Mouse (Mus musculus) embryo, embryonic 11 days (tissue): Measurements from ENCODE around the gene Aloxe3.

Experiments
- DNase-seq: peaks from one replicate; pipeline ENCODE4 v3.0.0-alpha.2; 2015

The Aloxe3 gene

GRCm38 (mm10) chr11:69125041-69125851, 450 bp upstream of the Aloxe3 start:
- DNase-seq = peak; percentile 90

- peak; percentile 35 for DNase-seq
These were observed 416 bp downstream of the Aloxe3 start for GRCm38 (mm10) chr11:69125919-69126705.

- DNase-seq = no peak
These were observed 1.0 kb downstream of the Aloxe3 start for GRCm38 (mm10) chr11:69126706-69127095.

- DNase-seq = no peak
These were observed 2.9 kb downstream of the Aloxe3 start for GRCm38 (mm10) chr11:69128426-69129122.

DNA sequence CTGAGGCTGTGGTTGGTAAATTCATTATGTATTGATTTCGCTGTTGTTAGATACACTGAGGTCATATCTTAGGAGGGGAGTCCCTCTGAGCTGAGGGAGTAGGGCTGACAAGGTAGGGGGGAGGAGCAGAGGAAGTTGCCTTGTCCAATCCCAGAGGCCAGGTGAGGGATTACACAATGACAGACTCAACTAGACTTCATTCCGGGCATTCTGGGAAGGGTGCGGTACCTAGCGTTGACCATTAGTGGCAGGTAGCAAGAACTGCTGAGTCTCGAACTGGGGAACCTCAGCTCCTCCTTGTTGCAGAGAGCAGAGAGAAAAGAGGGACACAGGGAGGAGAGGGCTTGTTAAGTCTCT, 7.8 kb downstream of the Aloxe3 start:
- DNase-seq = no peak

DNA sequence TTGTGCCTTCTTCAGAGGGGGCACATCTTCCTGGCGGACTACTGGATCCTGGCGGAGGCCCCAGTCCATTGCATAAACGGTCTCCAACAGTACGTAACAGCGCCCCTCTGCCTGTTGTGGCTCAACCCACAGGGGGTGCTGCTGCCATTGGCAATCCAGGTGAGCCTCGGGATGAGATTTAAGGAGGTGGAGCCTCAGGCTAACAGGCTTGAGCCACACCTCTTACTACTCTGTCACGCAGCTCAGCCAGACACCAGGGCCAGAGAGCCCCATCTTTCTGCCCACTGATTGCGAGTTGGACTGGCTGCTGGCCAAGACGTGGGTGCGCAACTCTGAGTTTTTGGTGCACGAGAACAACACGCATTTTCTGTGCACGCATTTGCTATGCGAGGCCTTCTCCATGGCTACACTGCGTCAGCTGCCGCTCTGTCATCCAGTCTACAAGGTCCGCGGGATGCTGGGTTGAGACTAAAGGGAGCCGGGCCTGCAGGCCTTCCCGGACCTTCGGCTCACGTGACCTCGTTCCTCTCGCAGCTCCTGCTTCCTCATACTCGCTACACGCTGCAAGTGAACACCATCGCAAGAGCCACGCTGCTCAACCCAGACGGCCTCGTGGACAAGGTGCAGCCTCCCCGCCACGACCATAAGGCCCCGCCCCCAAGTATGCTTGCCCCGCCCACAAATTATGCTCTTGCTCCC, 8.4 kb downstream of the Aloxe3 start:
- DNase-seq = peak; percentile 71

- DNase-seq = no peak
These were observed 8.9 kb downstream of the Aloxe3 start for GRCm38 (mm10) chr11:69134622-69134968.

- no peak for DNase-seq
These were observed 9.7 kb downstream of the Aloxe3 start for GRCm38 (mm10) chr11:69135361-69135760.

GRCm38 (mm10) chr11:69147546-69147945, 21.9 kb downstream of the Aloxe3 start:
- DNase-seq = no peak

DNA sequence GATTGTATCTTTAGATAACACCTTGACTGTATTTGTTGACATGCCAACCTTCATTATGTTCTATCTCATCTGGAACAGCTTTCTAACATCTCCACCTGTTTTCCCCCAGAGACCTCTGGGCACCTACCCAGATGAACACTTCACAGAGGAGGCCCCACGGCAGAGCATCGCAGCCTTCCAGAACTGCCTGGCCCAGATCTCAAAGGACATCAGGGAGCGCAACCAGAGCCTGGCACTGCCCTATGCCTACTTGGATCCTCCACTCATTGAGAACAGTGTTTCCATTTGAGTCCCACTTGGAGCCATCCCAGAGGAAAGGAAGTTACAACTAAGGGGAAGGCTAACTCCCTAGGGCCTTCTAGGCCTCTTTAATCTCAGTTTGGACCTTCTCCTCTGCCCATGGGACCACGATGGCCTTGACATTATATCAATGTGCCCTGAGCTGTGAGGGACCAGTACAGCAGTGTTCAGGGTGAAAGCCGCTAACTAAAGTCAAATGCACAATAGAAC, 22.8 kb downstream of the Aloxe3 start:
- DNase-seq = no peak

DNA sequence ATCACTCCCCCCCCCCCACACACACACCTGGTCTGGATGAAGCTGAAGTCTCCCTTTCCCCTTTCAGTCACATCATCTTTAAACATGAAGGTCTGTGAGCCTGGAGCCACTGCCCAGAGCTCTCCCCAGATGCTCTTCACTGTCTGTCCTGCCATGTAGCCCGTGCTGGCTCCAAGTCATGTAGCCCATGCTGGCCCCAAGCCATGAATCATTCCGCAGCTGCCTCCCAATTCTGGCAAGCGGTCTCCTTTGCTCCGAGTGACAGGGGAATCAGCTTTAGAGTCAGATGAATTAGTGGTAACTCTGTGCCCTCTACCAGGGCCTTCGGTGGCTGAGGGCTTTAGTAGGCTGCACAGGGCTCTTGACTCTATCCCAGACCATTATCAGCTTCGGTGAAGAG, 24.0 kb downstream of the Aloxe3 start:
- DNase-seq = no peak

DNA sequence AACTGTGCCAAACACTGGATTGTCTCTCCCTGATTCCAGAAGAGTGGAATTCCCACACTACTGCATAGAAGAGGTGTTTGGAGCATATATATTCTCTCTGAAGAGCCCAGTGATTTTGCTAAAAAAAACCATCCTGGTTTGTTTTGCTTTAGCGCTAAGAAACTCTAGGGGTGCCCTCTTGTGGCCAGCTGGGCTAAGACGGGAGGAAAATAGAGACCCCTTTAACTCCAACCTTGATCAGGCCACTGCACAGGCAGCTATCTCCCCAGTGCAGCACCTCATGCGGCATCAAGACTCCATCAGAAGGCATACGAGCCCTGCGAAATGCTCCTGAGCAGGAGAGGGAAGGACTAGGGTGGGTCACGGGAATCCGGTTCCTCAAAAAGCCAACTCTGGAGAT, 24.7 kb downstream of the Aloxe3 start:
- peak; percentile 83 for DNase-seq

GRCm38 (mm10) chr11:69151004-69151403, 25.3 kb downstream of the Aloxe3 start:
- peak; percentile 10 for DNase-seq

- no peak for DNase-seq
These were observed 28.1 kb downstream of the Aloxe3 start for GRCm38 (mm10) chr11:69153831-69154230.

DNA sequence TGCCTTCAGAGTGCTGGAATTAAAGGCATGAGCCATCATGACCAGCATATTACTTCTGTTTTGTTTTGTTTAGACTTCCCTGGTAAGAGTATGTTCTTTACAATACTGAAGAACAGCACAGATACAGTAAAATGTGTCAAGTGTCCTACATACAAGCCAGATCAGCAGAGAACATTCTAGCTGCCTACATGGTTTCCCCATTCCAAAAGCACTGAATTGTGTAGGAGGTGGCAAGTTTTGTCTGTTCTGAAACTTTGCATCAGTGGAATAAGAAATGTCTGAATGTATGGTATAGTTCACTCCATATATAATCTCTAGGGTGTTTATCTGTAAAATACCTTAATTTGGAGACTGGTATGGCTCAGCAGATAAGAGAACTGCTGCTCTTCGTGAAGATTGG, 29.7 kb downstream of the Aloxe3 start:
- no peak for DNase-seq

GRCm38 (mm10) chr11:69156800-69157199, 31.1 kb downstream of the Aloxe3 start, which contains the start of gene Alox12b:
TSS of gene Alox12b (plus strand) at chr11:69156989.
- peak; percentile 75 for DNase-seq

- DNase-seq = no peak
These were observed 43.6 kb downstream of the Aloxe3 start for GRCm38 (mm10) chr11:69169313-69169712.

GRCm38 (mm10) chr11:69171626-69172025, 45.9 kb downstream of the Aloxe3 start:
- DNase-seq = peak; percentile 59

DNA sequence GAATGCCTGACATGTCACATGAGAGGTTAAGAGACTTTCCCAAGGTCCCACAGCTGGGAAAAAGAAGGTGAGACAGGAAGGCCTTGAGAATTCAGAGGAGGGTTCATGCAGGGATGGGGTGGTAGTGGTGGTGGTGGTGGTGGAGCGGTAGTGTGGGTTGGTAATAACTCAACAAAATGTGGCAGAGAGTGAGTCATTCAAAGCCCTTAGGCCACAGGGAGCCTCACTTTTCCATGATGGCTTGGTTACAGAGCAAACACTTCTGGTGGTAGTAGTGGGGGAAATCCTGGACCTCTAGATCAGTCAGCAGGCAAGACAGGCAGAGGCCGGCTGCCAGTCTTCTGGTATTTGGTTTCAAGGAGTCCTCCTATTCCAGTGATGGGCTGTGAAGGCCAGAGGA, 46.9 kb downstream of the Aloxe3 start:
- no peak for DNase-seq

DNA sequence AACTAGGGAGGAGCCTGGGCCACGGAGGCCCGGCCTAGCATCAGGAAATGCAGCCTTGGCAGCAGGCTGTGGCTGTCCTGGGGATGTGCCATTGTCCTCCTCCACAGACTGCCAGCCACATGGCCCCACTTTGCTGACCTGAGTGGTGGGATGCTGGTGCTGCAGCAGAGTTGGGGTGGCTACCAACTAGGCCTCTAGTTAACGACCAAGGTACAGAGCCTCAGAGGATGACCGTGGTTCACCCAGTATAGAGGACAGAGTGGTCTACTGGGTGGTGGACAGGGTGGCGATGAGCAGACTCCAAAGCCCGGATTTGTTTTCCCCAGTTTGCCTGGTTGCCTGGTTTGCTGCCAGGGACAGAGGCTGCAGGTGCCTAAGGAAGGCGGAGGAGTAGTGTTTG, 49.0 kb downstream of the Aloxe3 start:
- DNase-seq = no peak

DNA sequence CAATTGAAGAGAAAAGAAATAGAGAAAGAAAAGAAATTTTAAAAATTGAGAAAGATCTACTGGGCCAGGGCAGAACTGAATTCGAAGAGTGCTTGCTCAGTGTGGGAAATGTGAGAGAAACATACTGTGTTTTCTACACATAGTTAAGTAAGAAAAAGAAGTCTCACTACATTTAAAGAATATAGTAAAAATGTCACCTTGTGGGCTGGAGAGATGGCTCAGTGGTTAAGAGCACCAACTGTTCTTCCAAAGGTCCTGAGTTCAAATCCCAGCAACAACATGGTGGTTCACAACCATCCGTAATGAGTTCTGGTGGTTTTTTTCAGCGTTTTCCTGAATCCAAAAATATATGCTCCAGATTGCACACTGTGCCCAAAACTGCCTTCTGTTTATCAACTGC, 52.8 kb downstream of the Aloxe3 start:
- no peak for DNase-seq

- DNase-seq = no peak
These were observed 53.8 kb downstream of the Aloxe3 start for GRCm38 (mm10) chr11:69179512-69179911.

DNA sequence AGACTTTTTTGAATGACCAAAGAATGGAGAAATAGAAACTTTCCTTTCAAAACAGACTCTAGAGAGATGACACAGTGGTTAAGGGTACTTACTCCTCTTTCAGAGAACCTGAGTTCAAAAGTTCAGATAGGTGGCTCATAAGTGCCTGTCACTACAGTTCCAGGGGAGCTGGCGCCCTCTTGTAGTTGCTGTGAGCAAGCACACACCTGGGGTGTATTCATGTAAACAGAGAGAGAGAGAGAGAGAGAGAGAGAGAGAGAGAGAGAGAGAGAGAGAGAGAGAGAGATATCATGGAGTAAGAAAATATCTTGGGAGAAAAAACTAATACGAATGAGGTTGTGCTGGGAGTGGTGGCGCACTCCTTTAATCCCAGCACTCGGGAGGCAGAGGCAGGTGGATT, 54.4 kb downstream of the Aloxe3 start:
- DNase-seq = no peak
